Mouse (Mus musculus): Measurements from ENCODE around the gene Olfr1381. TPM values are rescaled to one million over a fixed set of nuclear protein-coding genes. Genes with fewer than 3 reads are reported as not detected.
"Not testable (repeated sequence)": the region's sequence is repeated elsewhere in the genome, so short reads cannot be mapped to it uniquely, and the experiment has no call there.

Gene Olfr1381
- total RNA-seq (2021) = not detected
- long read RNA-seq, experiment 1 = 0 reads
- long read RNA-seq, experiment 2 = 0 reads

DNA sequence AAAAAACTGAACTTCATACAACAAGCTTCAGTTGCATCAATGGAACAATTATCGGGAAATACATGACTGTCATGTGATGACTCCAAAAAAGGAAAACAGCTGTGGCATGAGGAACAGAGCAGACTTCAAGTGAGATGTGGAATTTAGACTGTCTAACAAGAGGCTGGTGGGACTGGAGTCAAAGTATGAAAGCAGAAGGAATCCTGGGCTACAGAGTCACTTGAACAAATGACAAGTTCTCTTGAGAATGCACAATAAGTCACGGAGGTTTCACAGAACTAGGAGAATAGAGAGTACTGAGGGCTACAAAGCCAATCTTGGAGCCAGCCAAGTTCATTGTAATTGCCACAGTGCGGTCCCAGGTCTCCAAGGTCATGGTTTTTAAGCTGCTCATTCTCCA lies at the start of gene Olfr1381:
Gene Olfr1381, plus strand, starts transcription at position 301 of the 400 bp plus-strand sequence.
- DNase-seq (ENCODE audit: low spot score in 2 of 2) = not testable (repeated sequence)

DNA sequence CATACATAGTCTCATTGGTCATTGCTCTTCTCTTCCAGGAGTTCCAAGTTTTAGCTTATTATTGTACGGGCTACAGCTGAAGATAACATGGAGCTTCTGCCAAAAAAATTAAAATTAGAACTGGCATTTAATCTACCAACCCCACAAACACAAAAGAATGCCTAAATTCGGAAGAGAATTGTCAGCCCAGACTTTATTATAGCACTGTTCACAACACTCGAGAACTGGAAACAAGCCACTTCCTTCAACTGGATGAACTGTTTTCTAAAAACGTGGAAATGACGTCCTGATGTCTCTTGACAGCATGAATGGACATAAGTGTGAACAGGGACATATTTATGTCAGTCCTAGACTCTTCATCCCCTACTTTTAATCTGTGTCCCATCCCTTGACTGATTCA lies 25.2 kb upstream of the Olfr1381 start:
- DNase-seq (ENCODE audit: low spot score in 2 of 2) = no peak

DNA sequence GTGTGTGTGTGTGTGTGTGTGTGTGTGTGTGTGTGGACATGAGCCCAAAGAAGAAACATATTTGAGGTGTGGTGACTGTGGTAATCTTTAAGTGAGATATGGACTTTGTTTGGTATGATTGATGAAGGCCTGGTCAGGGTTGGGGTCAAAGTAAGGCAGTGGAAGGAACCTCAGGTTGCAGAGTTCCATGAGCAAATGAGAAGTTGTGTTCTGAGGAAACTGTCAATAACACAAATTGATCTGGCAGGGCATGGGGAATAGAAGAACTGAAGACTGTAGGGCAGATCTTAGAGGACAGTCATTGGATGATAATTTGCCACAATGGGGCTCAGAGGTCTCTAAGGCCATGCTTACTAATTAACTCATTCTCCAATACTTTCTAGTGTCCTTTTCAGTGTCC lies 23.9 kb upstream of the Olfr1381 start, which contains the start of gene Olfr1383:
Gene Olfr1383, plus strand, starts transcription at position 301 of the 400 bp plus-strand sequence.
- no peak for DNase-seq (ENCODE audit: low spot score in 2 of 2)

DNA sequence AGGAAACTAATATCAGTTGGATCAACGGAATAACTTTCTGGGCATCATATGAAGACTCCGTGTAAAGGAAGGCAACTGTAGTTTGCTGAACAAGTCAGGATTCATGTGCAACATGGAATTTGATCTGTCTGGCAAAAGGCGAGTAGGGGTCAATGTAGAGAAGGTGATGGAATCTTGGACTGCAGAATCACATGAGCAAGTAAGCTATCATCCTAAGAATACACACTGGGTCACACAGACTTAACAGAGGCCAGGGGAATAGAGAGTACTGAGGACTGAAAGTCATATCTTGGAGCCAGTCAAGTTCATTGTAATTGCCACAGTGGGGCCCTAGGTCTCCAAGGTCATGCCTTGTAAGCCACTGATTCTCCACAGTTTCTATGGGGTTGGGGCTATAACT lies 15.3 kb upstream of the Olfr1381 start, which contains the start of gene Olfr1382:
Gene Olfr1382, plus strand, starts transcription at position 301 of the 400 bp plus-strand sequence.
- no peak for DNase-seq (ENCODE audit: low spot score in 2 of 2)

DNA sequence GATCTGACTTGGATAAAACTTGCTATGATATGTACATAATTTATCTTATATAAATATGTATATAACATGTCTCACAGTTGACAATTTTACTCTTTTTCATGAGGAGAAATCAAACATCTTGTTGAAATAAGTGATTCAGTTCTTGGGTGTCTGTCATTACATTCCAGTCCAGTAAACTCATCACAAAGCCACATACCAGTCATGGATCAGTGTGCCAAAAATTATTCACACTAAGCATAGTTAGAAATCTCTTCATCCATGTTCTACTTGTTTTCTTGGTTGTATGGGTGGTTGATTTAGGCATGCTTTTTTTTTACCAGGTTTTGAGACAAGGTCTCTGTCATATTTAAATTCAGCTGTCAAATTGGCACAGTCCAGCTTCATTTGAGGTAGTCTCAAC lies 10.5 kb upstream of the Olfr1381 start:
- DNase-seq (ENCODE audit: low spot score in 2 of 2) = no peak

DNA sequence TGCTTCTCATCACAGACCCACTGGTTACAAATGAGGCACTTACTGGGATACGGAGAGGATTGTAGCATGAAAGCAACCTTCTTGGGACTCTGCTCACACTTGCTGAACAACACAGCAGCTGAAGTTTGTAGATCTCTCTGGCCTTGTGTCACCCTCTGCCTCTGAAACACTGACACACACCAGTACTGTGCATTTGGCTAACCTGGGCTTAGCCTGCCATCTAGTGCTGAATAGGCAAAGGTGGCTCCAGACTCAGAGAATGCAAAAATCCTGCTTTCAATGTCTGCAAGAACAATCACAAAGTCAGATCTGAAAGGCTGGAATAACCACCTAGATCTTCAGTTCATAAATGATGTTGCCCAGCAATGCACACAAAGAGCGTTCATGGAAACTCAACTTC lies 6.6 kb upstream of the Olfr1381 start:
- peak; percentile 18 to 39 for DNase-seq (ENCODE audit: low spot score in 2 of 2)

DNA sequence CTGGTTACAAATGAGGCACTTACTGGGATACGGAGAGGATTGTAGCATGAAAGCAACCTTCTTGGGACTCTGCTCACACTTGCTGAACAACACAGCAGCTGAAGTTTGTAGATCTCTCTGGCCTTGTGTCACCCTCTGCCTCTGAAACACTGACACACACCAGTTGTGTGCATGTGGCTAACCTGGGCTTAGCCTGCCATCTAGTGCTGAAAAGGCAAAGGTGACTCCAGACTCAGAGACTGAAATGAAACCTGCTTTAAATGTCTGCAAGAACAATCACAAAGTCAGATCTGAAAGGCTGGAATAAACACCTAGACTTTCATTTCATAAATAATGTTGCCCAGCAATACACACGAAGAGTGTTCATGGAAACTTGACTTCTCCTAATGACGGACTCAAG lies 10.8 kb downstream of the Olfr1381 start:
- DNase-seq (ENCODE audit: low spot score in 2 of 2) = peak; percentile 5 to 10

DNA sequence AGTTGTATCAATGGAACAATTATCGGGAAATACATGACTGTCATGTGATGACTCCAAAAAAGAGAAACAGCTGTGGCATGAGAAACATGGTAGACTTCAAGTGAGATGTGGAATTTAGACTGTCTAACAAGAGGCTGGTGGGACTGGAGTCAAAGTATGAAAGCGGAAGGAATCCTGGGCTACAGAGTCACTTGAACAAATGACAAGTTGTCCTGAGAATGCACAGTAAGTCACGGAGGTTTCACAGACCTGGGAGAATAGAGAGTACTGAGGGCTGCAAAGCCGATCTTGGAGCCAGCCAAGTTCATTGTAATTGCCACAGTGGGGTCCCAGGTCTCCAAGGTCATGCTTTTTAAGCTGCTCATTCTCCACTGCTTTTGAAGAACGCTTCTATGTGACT lies 13.3 kb downstream of the Olfr1381 start, which contains the start of gene Olfr1380:
Gene Olfr1380, plus strand, starts transcription at position 301 of the 400 bp plus-strand sequence.
- DNase-seq (ENCODE audit: low spot score in 2 of 2) = not testable (repeated sequence)

DNA sequence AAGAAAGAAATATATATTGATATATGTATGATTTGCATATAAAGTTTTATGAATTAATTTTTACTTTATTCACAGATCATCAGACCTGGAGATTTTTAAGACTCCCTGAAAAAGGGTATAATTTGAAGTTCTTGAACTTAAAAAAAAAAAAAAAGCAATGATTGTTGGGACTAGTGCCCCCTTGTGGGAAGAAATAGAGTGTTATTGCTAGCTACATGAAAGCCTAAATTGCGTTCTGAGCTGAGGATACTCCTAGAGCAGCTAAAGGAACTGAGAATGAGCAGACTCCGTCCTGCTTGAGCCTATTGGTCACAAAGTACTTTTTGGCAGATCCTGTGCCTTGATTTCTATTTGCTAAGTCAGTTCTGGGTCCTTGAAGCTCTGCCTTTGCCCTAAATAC lies 31.8 kb downstream of the Olfr1381 start:
- not testable (repeated sequence) for DNase-seq (ENCODE audit: low spot score in 2 of 2)

DNA sequence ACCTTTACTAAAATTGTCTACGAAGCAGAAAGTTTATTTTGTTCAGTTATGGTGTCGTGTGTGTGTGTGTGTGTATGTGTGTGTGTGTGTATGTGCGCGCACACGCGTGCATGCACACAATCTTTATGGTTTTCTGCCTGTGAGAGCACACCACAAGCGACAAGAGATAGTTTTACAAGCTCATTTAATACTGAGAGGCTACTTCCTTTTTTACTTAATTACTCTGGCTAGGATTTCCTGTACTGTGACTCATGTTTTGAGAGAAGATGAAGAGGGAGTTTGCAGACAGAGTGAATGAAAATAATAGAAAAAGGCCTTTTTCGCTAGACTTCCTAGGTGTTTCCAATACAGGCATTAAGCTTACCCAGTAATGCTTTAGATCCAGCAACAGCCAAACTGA lies 37.2 kb downstream of the Olfr1381 start:
- not testable (repeated sequence) for DNase-seq (ENCODE audit: low spot score in 2 of 2)

DNA sequence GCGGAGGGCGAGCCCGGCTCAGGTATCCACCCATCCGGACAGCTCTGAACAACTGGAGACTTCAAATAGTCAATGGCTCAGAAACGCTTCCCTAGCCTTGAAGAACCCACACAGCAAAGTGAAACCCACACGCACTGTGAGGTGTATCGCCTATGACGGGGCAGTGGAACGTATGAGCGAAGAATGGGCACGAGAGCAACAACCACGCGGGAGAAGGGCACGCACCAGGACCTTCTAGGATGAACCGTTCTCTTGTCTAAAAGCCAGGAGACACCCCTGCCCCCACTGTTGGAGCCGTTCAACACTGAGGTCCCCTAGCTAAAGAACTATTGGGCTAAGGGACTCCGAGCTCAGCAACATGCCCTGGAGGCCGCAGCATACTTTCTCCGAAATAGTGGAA lies 47.0 kb downstream of the Olfr1381 start:
- no peak for DNase-seq (ENCODE audit: low spot score in 2 of 2)

DNA sequence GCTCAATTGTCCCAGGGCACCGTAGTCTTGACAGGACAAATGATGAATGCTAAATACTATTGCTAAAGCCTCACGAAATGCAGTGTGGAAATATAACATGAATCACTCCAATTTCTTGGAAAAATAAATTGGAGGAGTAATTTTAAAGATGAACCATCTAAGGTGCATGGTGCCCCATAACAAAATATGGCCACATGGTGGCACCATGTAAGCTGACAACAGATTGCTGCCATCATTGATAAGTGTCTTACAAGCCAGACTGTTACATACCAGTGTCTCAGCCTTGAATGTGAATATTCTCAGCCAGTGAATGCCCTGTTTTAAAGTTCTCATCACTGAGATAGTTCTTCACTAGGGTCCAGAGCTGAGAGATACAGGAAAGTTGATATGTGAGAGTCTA lies 53.9 kb downstream of the Olfr1381 start:
- not testable (repeated sequence) for DNase-seq (ENCODE audit: low spot score in 2 of 2)

Other genes starting within 250 kb of the Olfr1381 start
- not detected for gene Olfr10, start 238.7 kb upstream of the Olfr1381 start, total RNA-seq (2021)
- gene Olfr1391, start 220.7 kb upstream of the Olfr1381 start, total RNA-seq (2021) = not detected
- not detected for gene Olfr1390, start 208.3 kb upstream of the Olfr1381 start, total RNA-seq (2021)
- gene Olfr1389, start 120.4 kb upstream of the Olfr1381 start, total RNA-seq (2021) = not detected
- under 1 TPM; 0.40 to 0.42 TPM for gene Olfr1388, start 106.8 kb upstream of the Olfr1381 start, total RNA-seq (2021)
- gene Olfr1387, start 88.1 kb upstream of the Olfr1381 start, total RNA-seq (2021) = not detected
- gene Olfr1386, start 78.4 kb upstream of the Olfr1381 start, total RNA-seq (2021) = not detected
- not detected for gene Olfr1385, start 54.4 kb upstream of the Olfr1381 start, total RNA-seq (2021)
- not detected for gene Olfr1384, start 36.7 kb upstream of the Olfr1381 start, total RNA-seq (2021)
- gene Olfr1383, start 23.8 kb upstream of the Olfr1381 start, total RNA-seq (2021) = not detected
- gene Olfr1382, start 15.2 kb upstream of the Olfr1381 start, total RNA-seq (2021) = not detected
- gene Olfr1380, start 13.4 kb downstream of the Olfr1381 start, total RNA-seq (2021) = not detected
- gene Flt4, start 65.8 kb downstream of the Olfr1381 start, total RNA-seq (2021) = 1 to 10 TPM; 2.2 to 2.3 TPM
- not detected for gene Scgb3a1, start 120.2 kb downstream of the Olfr1381 start, total RNA-seq (2021)
- 10 to 100 TPM; 50.2 to 56.0 TPM for gene Cnot6, start 169.3 kb downstream of the Olfr1381 start, total RNA-seq (2021)

Measured in left cerebral cortex, adult 18-20 months (tissue).